Mouse (Mus musculus) left cerebral cortex, postnatal 36 days (tissue): ENCODE measurements around the gene Zscan5b. TPM values are rescaled to one million over a fixed set of nuclear protein-coding genes. Genes with fewer than 3 reads are reported as not detected.
"Not testable (repeated sequence)": the region's sequence is repeated elsewhere in the genome, so short reads cannot be mapped to it uniquely, and the experiment has no call there.

Experiments used
- DNase-seq, 2 experiments: peaks; one replicate each; pipeline ENCODE4 v3.0.0; 2021 to 2022; ENCODE audit warnings: low spot score in 2 of 2, mixed read lengths in 1 of 2
- intact Hi-C: fragments of 180-260 bp; cut with DNase I; formaldehyde crosslinking; loops from one replicate; pipeline ENCODE4 v1.15.1; 2025
- total RNA-seq, 2 experiments: library from RNA; stranded (reverse); gene quantifications; 2 replicates each; pipeline ENCODE4 v1.2.3; 2021

The Zscan5b gene
- total RNA-seq: not detected

DNA sequence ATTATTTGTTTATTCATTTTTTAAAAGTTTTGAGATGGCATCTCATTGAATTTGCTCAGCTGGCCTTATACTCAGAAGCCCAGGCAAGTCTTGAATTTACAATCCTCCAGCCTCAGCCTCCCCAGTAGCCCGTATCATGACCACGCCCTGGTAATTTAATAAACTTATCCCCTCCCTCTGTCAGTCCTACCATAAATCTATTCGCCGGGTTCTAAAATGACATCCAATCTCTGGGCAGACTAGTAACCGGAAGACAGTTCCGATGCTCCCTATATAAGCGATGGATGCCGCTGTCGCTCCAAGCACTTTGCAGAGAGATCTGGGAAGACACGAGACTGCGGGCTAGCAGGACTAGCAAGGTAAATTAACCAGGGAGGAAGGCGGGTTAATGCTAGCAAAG, at the start of gene Zscan5b:
TSS of gene Zscan5b (plus strand) at position 301 of the 400 bp plus-strand sequence.
- no peak for DNase-seq
- intact Hi-C loops: no loop called here

DNA sequence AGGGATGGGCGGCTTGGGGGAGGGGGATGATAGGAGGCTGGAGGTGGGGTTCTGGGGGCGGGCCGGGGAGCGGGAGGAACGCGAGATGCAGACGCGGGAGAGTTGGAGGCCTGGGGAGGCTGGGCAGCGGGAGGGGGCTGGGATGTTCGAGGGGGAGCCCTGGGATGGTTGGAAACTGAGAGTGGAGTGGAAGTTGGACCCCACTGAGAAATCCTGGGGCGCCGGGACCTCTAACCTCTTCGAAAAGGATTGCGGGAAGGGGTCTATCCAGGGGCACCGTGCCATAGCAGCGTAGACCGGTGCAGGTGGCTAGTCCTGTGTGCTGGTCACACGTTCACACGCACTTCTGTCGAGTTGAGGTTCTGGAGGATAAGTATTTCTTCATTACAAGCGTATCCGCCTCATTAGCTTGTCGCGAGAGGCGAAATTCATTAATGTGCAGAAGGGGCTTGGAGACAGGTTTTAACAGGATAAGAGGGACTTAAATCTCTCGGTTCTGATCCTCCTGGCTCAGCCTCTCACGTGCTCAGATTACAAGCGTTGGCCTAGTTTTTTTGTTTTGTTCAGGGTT, 49.3 kb upstream of the Zscan5b start:
- intact Hi-C loops: loop anchor here (2.0 to 5.0 kb wide), 3 partner anchors 16 to 110 kb away; no protein-coding TSS in a partner anchor
- no peak for DNase-seq

DNA sequence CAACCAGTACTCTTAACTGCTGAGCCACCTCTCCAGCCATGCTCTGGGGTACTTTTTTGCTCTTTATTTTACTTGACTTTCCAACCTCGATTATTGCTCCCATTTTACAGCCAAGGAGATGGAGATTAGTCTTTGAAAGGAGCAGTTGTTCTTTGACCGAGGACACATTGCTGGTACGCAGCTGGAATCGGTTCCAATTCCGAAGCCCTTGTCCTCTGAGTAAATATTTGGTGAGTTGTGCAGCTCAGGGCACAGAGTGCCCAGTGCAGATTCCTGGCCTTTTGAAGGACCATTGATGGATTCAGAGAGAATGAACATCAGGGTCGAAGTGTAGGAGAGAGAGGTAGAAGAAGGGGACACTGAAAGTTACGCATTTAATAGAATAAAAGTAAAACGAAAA, 48.2 kb upstream of the Zscan5b start:
- intact Hi-C loops: loop anchor here (2.0 to 5.0 kb wide), 3 partner anchors 17 to 109 kb away; no protein-coding TSS in a partner anchor
- DNase-seq: no peak

DNA sequence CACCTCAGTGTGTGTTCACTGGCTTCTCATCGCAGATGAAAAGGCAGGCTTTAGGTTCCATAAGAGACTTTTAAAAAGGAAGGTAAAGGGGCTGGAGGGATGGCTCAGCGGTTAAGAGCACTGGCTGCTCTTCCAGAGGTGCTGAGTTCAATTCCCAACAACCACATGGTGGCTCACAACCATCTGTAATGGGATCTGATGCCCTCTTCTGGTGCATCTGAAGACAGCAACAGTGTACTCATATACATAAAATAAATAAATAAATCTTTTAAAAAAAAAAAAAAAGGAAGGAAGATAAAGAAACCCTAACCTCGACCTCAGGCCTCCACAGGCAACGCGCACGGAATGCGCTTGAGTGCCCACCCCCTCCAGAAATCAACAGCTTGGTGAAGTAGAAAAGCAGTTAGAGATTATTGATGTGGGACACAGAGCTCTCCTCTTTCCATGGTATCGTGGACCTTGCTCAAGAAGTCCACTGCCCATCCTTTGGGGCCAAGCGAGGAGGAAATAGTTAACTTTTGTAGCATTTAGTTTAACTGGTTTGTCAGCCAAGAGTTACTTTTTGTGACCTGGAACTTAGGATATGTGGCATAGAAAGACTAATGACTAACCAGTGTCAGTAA, 47.6 kb upstream of the Zscan5b start:
- intact Hi-C loops: loop anchor here (5.0 kb wide), 1 partner anchor 47 kb away; no protein-coding TSS in a partner anchor

DNA sequence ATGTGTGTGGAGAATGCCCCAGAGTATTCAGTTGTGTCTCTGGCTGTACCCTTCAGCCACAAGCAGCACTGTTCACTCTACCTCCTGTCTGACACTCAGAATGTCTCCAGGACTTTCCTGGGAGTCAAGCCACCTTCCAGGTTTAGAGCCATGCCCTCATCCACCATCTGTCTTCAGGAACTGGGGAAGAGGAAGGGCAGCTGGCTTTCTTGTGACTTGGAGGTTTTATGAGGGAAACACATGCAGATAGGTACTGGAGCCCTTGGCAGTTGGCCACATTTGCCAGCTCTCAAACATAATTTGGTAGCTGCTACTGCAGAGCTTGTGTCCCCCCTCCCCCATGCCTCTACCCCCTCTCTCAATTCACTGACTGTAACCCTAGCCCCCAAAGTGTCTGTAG, 43.1 kb upstream of the Zscan5b start:
- DNase-seq: no peak
- intact Hi-C loops: no loop called here

More for the DNA sequence above, 47.6 kb upstream of the Zscan5b start:
- DNase-seq: not testable (repeated sequence)

DNA sequence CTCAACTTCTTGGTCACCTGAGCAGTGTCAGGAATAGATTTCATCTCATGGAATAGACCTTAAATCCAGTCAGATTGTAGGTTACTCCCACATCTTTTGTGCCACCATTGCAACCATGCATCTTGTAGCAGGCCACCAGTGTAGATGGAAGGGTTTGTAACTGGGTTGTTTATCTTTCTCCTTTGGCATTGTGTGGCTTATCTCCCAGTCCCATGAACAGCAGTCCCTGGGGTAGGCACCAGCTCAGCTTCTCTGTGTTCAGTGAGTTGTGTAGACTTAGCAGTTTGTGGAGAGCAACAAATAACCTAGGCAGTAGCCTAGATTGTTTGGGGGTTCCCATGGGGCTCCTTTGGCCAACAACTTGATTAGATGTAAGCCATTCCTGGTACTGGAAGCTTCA, 39.2 kb upstream of the Zscan5b start:
- intact Hi-C loops: no loop called here
- no peak for DNase-seq

DNA sequence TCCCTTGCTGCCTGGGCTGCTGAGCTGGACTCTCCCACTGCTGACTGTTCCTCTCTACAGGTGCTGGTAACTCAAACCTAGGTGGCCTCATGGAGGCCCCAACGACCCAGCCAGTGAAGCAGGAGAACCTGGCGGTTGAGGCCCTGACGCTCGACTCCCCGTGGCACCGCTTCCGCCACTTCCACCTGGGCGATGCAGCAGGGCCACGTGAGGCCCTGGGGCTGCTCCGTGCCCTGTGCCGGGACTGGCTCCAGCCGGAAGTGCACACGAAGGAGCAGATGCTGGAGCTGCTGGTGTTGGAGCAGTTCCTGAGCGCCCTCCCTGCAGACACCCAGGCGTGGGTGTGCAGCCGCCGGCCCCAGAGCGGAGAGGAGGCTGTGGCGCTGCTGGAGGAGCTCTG, 38.3 kb upstream of the Zscan5b start:
- intact Hi-C loops: no loop called here
- DNase-seq: peak in 1 of 2 experiments; percentile 12

DNA sequence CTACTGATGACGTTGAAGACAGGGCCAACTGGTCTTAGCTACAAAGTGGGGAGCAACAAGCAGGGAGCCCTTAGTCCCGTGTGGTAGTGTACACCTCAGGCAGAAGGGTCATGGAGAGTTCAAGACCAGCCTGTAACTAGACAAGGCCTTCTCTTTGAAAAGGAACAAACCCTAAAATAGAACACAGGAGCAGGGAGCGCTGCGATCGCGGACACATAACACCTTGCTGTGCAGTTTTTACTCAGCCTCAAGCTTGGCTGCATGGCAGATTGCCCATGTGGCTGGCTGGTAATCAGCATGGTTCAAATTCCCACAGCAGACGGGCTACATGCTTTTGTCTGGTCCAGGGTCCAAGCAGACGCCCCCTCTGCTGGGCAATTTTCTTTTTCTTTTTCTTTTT, 37.6 kb upstream of the Zscan5b start:
- intact Hi-C loops: no loop called here
- DNase-seq: no peak

DNA sequence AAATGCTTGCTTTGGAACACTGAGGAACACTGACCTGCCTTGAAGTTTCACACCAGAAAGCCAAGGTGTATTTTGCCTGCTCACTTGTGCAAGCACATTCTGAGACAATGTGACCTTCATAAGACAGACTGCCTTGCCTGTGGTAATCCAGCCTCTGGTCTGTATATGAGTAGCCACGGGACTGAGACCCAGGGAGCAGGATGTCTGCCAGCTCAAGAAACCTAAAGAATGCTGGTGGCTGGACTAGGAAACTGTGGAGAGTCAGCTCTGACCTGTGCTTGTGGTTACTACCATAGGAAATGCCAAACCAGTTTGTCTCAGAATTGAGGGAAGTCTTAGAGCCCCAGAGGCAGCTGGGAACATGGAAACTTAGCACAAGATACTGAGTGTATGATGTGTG, 36.7 kb upstream of the Zscan5b start:
- no peak for DNase-seq
- intact Hi-C loops: no loop called here

DNA sequence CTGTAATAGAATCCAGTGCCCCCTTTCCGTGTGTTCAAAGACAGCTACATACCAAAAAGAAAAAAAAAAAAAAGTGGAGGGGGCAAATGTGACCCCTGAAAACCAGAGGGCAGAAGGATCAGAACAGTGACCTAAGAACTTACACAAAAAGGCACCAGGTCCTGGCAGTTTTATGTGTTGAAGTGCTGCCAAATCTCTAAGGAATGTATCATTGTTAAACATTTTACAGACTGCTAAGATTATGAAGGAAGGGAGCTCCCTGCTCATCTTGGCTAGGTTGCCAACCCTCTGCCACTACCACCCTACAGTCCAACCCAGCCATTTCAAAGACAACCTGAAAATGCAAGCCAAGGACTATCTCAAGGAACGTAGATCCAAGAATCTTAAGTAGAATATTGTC, 35.9 kb upstream of the Zscan5b start:
- intact Hi-C loops: no loop called here
- no peak for DNase-seq

DNA sequence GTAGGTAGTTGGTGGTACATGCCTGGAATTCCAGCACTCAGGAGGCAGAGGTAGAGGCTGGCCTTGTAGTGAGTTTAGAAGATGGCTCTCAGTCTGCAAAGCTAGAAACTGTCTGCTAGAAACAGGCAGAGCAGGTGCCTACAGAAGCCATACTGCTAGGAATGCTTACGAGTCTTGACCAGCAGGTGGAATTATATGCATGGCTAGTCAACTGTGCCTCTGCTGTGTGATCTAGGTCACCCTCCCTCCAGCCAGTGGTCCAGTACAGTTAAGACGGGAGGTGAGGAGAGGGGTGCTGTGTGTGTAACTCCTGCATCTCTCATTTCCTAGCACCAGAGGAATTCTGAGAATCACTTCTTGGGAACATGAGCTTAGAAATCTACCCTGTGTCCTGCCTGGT, 35.3 kb upstream of the Zscan5b start:
- intact Hi-C loops: no loop called here
- DNase-seq: no peak

DNA sequence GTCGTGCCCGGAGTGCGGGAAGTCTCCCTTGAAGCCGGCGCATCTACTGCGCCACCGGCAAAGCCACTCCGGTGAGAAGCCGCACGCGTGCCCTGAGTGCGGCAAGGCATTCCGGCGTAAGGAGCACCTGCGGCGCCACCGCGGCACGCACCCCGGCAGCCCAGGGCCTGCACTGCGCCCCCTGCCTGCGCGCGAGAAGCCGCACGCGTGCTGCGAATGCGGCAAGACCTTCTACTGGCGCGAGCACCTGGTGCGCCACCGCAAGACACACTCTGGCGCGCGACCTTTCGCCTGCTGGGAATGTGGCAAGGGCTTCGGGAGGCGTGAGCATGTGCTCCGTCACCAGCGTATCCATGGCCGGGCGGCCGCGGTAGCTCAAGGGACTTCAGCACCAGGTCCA, 32.5 kb upstream of the Zscan5b start:
- DNase-seq: no peak
- intact Hi-C loops: no loop called here

DNA sequence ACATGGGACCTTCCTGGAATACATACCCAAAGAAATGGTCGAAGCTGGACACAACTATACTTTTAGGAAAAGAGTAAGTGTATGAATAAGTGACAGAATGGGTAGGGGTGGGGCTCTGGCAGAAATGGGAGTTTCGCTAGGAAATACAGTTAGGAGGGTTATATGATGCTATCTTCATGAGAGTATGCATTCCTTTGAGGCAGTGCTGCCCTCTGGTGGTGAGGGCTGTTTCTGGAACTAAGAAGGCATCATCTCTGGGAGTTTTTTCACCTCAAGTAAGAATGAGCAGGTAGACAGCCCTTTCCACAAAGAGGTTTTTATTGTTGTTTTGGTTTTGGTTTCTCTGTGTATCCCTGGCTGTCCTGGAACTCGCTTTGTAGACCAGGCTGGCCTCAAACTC, 30.7 kb upstream of the Zscan5b start:
- peak; percentile 67 to 79 for DNase-seq
- intact Hi-C loops: loop anchor here (2.0 kb wide), 1 partner anchor 65 kb away; no protein-coding TSS in a partner anchor

DNA sequence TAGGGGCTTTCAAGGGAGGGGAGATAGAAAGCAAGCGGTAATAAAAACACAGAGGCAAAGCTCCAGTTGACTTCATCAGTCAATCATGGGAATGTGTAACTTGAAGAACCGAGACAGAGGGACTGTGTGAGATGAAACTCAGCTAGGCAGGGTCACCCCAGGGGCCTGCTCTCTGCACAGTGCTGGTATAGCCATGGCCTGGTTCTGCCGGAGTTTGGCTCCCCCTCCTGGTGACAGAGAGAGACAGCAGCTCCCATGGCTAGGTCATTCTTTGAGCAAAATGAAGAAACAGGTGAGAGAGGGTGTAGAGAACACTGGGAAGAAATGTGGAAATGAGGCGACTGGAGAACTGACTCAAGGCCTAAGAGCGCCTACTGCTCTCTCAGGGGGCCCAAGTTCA, 27.9 kb upstream of the Zscan5b start:
- intact Hi-C loops: no loop called here
- peak; percentile 28 to 38 for DNase-seq

DNA sequence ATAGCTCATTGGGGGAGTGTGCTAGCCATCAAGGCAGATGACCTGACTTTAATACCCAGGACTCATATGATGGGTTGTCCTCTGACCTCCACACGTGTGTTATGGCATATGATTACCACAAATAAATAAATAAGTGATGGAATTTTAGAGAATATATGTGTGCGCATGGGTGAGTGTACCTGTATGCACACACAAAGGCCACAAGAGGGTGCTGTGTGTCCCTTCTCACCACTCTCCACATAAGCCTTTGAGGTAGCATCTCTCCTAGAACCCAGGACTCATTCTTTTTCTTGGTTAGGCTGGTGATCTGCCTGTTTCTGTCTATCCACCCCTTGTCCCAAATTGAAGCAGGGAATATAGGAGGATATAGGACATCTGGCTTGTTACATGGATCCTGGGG, 26.3 kb upstream of the Zscan5b start:
- no peak for DNase-seq
- intact Hi-C loops: no loop called here

DNA sequence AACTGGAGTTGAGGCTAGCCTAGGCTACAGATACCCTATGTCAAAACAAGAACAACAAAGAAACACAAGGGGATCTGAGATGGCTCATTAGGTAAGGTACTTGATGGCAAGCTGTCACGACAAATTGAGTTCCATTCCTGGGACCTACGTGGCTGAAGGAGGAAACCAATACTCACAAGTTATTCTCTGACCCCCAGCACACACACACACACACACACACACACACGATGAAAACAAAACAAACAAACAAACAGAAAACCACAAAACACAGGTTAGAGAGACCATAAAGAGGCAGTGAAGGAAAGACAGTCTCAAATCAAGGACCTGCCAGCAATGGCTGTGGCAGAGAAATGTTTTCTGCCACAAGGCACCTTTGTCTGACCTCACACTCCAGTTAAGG, 25.3 kb upstream of the Zscan5b start, which contains the start of gene Galp:
TSS of gene Galp (plus strand) at position 301 of the 400 bp plus-strand sequence.
- DNase-seq: no peak
- intact Hi-C loops: no loop called here

DNA sequence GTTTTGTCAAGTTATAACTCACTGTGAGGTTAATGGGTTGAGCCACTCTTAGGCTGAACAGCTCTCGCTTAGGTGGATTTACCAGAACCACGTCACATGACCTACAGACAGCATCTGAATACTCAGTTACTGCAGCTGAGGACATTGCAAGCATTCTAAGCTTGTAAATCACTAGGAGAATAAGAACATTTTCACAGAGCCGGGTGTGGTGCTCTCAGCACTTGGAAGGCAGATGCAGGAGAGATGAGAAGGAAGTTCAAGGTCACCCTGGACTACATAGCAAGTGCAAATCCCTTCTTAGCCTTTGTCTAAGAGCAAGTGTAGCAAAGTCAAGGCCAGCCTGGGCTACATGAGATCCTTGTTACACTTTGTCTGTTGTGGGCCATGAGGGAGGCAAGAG, 17.9 kb upstream of the Zscan5b start:
- DNase-seq: no peak
- intact Hi-C loops: no loop called here

DNA sequence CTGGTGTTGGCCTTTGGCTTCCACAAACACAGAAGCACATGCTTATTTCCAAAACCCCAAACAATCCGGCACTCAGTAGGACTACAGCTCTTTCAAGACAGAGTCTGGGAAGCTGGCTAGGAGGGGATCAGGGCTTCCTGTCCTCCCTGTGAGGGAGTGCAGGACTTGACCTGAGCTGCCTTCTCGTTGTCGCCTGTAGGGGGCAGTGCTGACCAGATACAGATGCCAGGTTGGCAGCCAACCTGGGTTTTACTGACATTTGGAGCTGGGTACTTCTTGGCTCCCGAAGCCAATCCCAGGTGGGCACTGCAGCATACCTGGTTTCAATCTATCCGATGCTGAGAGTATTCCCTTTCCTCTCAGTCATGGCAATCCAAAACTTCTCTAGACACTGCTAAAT, 8.9 kb upstream of the Zscan5b start:
- intact Hi-C loops: no loop called here
- no peak for DNase-seq

DNA sequence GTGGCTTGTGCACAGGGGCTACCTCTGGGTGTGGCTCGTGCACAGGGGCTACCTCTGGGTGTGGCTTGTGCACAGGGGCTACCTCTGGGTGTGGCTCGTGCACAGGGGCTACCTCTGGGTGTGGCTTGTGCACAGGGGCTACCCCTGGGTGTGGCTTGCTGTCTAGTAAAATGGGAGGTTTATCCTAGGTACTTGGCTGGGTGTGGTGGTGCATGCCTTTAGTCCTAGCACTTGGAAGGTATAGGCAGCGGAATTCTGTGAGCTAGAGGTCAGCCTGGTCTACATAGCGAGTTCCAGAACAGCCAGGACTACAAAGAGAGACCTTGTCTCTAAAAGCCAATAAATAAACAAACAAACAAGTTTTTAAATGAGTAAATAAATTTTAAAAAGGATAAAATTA, 7.4 kb upstream of the Zscan5b start:
- intact Hi-C loops, DNase-seq: not testable (repeated sequence)

DNA sequence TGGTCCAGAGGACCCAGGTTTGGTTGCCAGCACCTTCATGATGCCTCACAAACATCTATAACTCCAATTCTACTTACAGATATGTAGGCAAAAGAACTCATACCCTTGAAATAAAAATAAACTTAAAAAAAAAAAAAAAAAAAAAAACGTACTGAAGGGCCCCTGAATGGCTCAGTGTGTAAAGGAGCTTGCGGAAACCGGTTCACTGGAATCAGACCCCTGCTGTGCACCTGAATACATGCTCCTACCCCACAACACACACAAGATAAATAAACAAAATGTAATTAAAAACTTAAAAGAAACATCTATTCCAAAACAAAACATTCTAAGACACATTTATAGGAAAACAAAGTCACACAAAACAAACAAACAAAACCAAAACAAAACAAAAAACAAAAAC, 1.9 kb upstream of the Zscan5b start:
- intact Hi-C loops: no loop called here
- no peak for DNase-seq

DNA sequence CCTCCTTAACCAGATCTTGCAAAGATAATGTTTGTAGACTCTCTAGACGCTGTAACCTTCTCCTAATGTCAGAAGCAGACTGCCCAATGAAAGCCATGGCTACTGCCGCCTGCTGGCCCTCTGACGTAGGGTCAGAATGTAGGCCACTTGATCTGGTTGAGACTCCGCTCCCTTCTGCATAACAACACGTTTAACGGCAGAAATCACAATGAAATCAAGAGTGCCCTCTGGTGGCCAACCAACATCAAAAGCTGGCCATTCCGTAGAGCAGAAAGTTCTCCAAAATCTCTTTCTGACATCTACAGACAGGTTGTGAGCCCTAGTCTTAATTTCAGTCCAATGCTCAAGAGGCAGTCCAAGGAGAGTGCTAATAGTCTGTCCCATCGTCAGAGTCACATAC, 6.4 kb downstream of the Zscan5b start:
- DNase-seq, intact Hi-C loops: not testable (repeated sequence)
